Mouse (Mus musculus): ENCODE data around the gene Ddx23. TPM values are rescaled to one million over a fixed set of nuclear protein-coding genes. Genes with fewer than 3 reads are reported as not detected.

The Ddx23 gene
- polyA plus RNA-seq (2012; rRNA removed): 36.2 and 37.9 TPM in 2 replicates

DNA sequence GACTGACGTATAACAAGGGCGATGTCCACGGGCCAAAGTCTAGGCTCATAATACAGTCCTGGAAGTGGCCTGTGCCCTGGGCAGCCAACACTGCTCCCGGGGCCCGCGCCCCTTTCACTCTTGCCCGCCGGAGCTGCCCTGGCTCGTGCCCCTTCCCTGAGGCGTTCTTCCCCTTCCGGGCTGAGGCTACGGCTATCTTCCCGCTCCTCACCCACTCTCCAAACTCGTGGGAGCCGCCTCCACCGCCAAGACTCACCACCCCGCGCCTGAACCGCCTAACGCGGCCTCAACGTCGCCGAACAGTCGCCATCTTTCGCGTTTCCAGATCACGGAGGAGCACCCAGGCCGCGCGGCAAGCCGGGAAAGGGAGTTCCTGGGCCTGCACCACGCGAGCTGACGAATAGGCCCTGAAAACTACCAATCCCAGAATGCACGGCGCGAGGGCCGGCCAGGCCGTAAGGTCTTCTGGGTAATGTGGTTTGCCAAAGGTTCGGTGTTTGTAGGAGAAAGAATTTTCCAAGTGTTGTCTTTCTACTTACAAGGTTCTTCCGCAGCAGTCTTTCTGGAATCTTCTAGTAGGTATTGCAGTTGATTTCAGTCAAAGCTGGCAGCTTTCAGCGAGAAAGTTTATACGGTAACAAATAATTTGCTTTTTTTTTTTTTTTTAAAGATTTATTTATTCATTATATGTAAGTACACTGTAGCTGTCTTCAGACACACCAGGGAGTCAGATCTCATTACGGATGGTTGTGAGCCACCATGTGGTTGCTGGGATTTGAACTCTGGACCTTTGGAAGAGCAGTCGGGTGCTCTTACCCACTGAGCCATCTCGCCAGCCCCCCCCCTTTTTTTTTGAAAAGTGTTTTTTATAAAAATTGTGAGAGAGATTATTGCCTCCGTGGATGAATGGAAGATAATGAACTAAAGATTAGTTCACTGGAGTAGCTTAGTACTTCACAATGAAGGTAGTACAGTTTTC, at the start of gene Ddx23:
TSS of gene Ddx23 (minus strand) at position 328 of the 979 bp plus-strand sequence.

DNA sequence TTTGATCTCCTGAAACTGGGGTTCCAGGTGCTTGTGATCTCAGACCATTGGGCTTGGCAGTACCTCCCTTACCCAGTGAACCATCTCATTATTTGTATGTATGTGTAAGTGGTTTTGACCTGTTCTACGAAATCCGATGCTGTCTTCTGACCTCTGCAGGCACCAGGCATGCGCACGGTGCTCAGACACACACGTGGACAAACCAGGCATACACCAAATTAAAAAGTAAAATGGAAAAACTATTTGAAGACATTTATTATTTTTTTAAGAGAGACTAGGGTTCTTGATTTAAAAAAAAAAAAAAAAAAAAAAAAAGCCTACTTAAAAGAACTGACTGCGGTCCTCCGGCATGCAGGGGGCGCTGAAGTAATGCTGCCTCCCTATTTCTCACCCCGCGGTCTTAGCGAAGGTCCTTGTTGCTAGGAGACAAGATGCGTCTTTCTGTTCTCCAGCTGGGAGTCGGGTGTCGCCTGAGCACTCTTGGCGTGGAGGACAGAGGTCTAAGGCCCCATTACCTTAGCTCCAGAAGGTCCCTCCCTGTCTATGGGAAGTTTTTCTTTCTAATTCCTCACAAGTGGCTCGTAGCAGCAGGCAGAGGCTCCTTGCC, 45.2 kb upstream of the Ddx23 start, which contains the start of gene Ccdc65:
TSS of gene Ccdc65 (plus strand) at position 442 of the 607 bp plus-strand sequence.

DNA sequence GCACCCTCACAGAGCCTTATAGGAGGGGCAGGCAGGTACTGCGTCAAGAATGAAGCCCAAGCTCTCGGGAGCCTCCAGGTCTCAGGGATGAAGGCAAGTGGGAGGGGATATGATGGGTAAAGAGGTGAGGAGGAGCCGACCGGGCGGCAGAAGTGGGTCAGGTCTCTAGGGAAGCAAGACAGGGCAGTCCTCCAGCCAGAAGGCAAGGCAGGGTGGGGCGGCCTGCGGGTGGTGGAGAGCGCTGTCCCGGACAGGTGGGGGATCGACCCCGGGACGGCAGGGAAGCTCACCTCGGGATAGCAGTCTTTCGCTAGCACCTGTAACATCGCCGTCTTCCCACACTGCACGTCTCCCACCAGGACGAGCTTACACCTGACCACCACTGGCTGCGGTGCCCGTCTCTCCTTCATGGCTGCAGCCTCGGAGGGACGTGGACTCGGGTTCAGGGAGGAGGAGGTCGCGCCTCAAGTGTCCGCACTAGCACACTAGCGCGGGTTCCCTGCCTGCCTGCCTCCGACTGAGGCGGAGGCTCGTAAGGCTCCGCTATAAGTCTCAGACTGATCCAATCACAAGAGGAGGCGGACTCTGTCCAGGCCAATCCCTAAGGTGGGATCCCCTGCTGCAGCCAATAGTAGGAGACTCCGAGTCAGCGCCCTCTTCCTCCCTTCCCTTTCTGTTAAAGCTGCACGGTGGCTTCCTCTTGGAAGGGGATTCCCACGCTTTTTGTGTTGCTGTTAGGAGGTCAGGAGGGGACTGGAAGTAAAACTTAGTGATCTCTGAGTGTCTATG, 14.4 kb upstream of the Ddx23 start, which contains the start of gene Rnd1:
TSS of gene Rnd1 (minus strand) at position 522 of the 789 bp plus-strand sequence.

DNA sequence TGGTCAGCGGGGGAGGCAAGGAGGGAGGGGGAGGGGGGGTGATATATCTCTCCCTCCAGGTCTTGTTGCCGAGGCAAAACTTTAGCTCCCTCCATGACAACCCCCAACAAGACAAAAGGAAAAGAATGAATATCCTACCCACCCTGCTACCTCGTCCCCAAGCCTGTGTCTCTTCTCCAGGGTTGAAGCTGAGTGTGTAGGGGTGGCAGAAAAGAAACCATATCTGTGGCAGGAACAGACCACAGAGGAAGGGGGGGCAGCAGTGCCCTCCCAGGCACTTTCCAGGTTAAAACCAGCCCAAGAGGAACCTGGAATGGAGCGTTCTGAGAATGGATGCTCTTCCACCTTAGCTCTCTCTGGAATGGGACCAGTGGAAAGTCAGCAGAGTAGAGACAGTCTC, 32.2 kb downstream of the Ddx23 start, which contains the start of gene Cacnb3:
TSS of gene Cacnb3 (plus strand) at position 301 of the 400 bp plus-strand sequence.

DNA sequence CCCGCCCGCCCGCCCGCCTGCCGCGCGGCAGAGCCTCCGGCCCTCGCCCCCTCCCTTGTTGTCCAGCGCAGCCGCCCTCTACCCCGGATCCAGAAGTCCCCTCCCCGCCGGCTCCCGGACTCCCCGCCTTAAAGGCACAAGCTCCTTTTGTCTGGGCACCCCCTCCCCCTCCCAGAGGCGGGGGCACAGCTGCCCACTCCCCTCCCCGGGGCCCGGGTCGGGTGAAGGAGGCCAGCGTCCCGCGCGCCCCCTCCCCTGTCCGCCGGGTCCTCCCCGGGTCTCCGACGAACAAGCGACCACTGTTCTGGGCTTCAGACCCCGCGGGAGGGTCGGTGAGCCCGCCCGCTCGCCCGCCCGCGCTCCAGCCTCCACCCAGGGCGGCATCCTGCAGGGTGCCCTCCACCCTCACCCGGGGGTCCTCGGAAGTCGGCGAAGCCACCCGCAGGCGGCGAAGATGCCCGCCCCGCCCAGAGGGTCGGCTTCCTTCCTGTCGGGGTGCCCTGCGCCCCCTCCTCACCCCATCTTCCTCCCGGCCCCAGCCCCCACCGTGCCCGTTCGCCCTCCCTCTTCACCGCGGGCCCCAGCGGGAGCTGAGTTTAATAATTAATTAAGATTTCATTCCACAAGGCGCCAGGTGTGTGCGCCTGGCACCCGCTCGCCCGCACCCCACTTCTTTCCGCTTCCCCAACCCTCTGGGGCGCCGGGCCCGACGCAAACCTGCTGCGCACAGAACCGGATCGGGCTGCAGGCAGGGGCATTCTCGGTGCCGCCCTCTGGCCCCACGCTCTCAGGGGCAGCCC, 53.2 kb downstream of the Ddx23 start, which contains the start of gene Adcy6:
TSS of gene Adcy6 (minus strand) at position 746 of the 800 bp plus-strand sequence.

Other genes with a start within 250 kb of the Ddx23 start
- not detected in 2 replicates for gene Olfr282, start 231.7 kb downstream of the Ddx23 start, polyA plus RNA-seq (2012; rRNA removed)
- gene Olfr281, start 210.3 kb downstream of the Ddx23 start, polyA plus RNA-seq (2012; rRNA removed): not detected in 2 replicates
- not detected in 2 replicates for gene OR5BS1P, start 193.0 kb downstream of the Ddx23 start, polyA plus RNA-seq (2012; rRNA removed)
- gene Lalba, start 180.2 kb downstream of the Ddx23 start, polyA plus RNA-seq (2012; rRNA removed): not detected in 2 replicates
- gene Olfr279, start 170.5 kb downstream of the Ddx23 start, polyA plus RNA-seq (2012; rRNA removed): not detected in 2 replicates
- 40.8 and 48.7 TPM in 2 replicates for gene Kansl2, start 128.6 kb downstream of the Ddx23 start, polyA plus RNA-seq (2012; rRNA removed)
- 14.3 and 16.6 TPM in 2 replicates for gene Ccnt1, start 92.0 kb downstream of the Ddx23 start, polyA plus RNA-seq (2012; rRNA removed)
- 0.99 TPM in 1 of 2 replicates, not detected in the other for gene 4930415O20Rik, start 91.9 kb downstream of the Ddx23 start, polyA plus RNA-seq (2012; rRNA removed)
- gene Adcy6, start 52.8 kb downstream of the Ddx23 start, polyA plus RNA-seq (2012; rRNA removed): 92.3 and 95.3 TPM in 2 replicates
- 122 and 125 TPM in 2 replicates for gene Cacnb3, start 32.1 kb downstream of the Ddx23 start, polyA plus RNA-seq (2012; rRNA removed)
- gene Rnd1, start 14.6 kb upstream of the Ddx23 start, polyA plus RNA-seq (2012; rRNA removed): 2.1 and 2.6 TPM in 2 replicates
- gene Ccdc65, start 45.3 kb upstream of the Ddx23 start, polyA plus RNA-seq (2012; rRNA removed): 6.3 and 7.8 TPM in 2 replicates
- gene Fkbp11, start 65.3 kb upstream of the Ddx23 start, polyA plus RNA-seq (2012; rRNA removed): 28.3 and 37.1 TPM in 2 replicates
- gene Arf3, start 100.3 kb upstream of the Ddx23 start, polyA plus RNA-seq (2012; rRNA removed): 143 and 148 TPM in 2 replicates
- gene Wnt10b, start 115.3 kb upstream of the Ddx23 start, polyA plus RNA-seq (2012; rRNA removed): 104 and 226 TPM in 2 replicates
- 0.14 and 0.35 TPM in 2 replicates for gene Wnt1, start 127.0 kb upstream of the Ddx23 start, polyA plus RNA-seq (2012; rRNA removed)
- gene Ddn, start 146.6 kb upstream of the Ddx23 start, polyA plus RNA-seq (2012; rRNA removed): 0.07 TPM in 1 of 2 replicates, not detected in the other
- 51.7 and 70.0 TPM in 2 replicates for gene Prkag1, start 168.6 kb upstream of the Ddx23 start, polyA plus RNA-seq (2012; rRNA removed)
- gene Kmt2d, start 208.3 kb upstream of the Ddx23 start, polyA plus RNA-seq (2012; rRNA removed): 33.6 and 36.2 TPM in 2 replicates
- gene Rhebl1, start 231.6 kb upstream of the Ddx23 start, polyA plus RNA-seq (2012; rRNA removed): 5.6 and 7.7 TPM in 2 replicates
- 31.3 and 36.8 TPM in 2 replicates for gene Dhh, start 235.6 kb upstream of the Ddx23 start, polyA plus RNA-seq (2012; rRNA removed)